Mouse (Mus musculus): ENCODE results near the gene Gabrd.
"Not testable (repeated sequence)": the region's sequence is repeated elsewhere in the genome, so short reads cannot be mapped to it uniquely, and the experiment has no call there.

Gabrd gene

DNA sequence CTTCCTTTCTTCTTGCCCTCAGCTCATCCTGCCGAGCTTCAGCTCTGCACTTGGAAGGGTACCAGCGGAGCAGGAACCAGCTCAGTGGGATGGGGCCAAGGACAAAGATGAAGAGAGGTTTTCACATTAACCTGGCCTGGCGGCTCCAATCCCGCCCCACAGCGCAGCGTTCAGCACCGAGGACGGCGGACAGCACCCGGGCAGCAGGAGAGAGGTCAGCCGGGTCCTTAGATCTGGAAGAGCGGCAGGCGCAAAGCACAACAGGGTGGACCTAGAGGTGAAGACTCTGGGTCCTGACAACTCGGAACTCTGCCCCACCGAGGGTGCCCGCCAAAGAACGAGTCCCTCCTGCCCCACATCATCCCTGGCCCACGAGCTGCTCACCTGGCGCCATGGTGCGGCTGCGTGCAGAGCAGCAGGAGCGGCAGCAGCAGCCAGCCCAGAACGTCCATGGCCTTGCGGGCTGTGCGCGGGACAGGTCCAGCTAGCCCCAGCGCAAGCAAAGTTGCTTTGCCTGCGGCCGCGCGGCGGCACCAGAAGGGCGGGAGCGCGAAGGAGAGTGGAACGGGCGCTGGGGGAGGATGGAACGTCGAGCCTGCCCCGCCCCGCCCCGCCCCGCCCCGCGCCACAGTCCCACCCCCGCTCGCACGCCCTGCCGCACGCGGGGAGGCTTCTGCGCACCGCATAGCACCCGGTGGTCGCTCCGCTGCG is at the start of gene Gabrd:
TSS of gene Gabrd (minus strand) at position 602 of the 711 bp plus-strand sequence.
- peak; percentile 62 for DNase-seq (ENCODE audit: low spot score)

- DNase-seq (ENCODE audit: low spot score): no peak
Observed at GRCm38 (mm10) chr4:155442808-155443207, 44.9 kb upstream of the Gabrd start.

DNA sequence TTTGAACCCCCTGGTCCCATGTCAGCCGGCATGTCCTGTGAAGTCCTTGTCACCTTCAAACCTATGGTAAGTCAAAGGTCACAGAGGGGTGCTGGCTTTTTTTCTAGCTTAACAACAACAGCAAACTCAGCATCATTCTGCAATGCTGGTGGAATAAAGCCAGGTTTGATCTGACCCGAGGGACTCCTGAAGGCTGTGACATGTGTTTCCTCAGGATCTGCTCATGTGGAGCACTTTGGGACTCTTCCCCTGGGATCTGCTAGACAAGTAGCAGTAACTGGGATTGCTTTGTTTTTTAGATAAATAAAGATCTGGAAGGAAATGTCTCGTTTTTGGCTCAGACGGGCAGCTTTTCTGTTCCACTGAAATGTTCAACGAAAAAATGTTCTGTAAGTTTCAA is 36.1 kb upstream of the Gabrd start:
- no peak for DNase-seq (ENCODE audit: low spot score)

GRCm38 (mm10) chr4:155432358-155432757 is 34.4 kb upstream of the Gabrd start:
- no peak for DNase-seq (ENCODE audit: low spot score)

DNA sequence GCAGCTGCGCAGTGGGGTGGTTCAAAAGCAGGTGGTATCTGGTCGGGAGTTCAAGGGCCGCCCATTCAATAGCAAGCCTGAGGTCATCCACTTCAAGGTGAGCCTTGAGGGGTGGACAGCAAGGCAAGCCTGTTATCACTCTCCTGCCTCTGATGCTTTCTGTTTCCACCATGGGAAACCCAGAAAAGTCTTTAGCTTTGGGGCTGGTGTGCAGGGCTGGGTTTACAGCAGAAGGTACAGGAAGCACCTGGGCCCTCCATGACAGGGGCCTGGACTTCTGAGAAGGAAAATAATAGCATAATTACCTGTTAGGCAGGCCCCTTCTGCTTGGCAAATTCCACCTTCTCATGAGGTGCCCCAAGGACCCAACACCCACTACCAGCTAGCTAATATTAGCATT is 31.3 kb upstream of the Gabrd start:
- no peak for DNase-seq (ENCODE audit: low spot score)

- DNase-seq (ENCODE audit: low spot score): no peak
Observed at GRCm38 (mm10) chr4:155428442-155428841, 30.5 kb upstream of the Gabrd start.

DNA sequence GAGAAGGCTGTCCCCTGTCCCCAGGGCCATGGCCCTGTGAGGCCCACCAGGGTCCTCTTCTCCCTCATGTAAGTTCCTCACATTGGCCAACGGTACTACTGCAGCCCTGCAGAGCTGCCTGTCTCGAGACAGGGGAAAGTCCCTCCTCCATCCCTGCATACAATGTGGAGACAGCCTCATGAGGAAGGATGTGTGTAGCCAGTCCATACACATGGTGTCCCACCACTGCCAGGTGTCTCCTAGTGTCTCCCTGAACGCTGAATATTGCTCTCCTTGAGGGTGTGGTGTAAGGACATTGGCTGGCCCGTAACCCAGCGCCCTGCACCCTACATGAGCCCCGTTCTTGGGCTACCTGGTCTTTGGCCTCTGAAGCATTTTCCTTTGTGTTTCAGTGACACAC is 28.4 kb upstream of the Gabrd start:
- no peak for DNase-seq (ENCODE audit: low spot score)

- no peak for DNase-seq (ENCODE audit: low spot score)
Observed at GRCm38 (mm10) chr4:155423988-155424387, 26.1 kb upstream of the Gabrd start.

DNA sequence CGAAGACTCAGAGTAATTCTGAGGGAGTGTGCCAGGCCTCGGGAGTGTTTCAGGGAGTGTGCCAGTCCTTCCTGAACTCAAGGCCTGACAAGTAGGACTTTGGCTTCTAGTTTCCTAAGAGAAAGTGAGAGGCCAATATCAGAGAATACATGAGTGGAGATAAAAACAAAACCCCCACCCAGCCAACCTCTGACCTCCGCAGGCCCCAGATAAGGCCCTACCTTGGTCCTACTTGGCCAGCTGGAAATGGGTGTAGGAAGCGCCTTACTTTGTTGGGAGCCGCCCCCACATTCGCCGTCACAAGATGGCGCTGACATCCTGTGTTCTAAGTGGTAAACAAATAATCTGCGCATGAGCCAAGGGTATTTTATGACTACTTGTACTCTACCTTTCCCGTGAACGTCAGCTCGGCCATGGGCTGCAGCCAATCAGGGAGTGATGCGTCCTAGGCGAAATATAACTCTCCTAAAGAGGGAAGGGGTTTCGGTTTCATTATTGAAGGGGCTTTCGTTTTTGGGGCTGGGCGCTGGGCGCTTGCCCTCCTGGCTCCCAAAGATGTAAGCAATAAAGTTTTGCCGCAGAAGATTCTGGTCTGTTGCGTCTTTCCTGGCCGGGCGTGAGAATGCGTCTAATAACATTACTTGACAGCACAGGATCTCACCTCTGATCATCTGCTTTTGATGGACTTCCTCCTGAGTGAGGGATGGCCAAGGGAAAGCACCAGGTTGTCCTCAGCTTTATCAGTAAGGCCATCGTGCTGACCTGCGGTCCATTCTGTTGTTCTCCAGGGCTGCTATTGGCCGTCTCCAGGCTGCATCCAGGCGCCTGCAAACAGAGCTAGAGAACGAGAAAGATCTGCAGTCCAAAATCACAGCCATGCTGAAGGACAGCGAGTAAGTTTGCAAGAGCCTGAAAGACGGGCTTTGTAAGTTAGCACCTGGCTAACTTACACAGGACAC is 23.8 kb upstream of the Gabrd start:
- DNase-seq (ENCODE audit: low spot score): not testable (repeated sequence)

GRCm38 (mm10) chr4:155420137-155420536 is 22.2 kb upstream of the Gabrd start:
- no peak for DNase-seq (ENCODE audit: low spot score)

DNA sequence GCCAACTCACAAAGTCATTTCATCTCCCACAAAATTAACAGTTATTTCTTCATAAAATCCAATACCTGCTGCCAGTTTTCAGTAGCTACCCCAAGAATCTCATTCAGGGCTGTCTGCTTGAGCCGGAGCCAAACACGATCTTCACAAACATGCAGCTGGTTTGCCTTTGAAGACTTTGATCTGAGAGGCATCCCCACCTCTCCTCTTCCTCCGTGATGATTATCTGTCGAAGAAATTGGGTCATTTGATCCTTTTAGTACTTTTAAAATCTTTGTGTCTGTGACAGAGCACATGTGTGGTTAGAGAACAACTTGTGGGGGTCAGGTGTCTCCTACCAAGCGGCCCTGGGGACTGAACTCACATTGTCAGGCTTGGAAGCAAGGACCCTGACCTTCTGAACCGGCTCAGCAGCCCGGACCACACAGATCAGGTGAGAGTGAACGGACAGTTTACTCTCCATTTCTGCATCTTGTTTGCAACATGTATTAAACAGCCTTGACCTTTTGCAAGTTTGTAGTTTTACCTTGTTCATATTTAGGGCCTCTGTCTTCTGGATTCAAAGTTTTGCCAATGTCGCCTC is 16.8 kb upstream of the Gabrd start:
- no peak for DNase-seq (ENCODE audit: low spot score)

DNA sequence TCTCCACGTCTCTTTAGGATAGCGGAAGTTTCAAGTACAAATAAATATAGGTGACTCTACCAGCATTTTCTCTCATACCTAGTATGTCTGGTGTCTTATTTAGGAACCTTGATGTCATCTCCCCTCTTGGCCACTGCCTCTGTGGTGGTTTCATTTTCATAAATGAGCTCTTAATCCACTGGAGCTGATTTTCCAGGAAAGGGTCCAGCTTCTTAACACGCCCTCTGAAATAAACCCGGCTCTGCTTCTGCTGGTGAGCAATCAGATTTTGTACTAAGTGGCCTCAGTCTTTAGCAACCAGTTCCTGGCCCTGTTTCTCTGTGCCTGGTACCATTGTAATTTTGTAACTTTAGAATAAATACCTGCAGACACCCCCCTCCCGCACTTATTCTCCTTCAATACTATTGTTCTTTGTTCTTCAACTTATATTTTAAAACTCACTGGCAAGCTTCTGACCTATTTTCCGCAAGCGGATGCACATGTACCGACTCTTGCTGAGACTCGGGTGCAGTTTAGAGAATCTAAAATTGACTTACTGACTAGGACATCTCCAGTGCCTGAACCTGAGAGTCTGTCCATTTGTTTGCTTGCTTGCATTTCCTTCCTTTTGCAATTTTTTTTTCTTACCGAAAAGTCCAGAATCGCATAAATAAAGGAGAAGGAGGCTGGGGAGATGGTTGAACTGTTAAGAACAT is 15.9 kb upstream of the Gabrd start:
- DNase-seq (ENCODE audit: low spot score): no peak

- DNase-seq (ENCODE audit: low spot score): no peak
Observed at GRCm38 (mm10) chr4:155412124-155412523, 14.2 kb upstream of the Gabrd start.

- DNase-seq (ENCODE audit: low spot score): peak; percentile 61
Observed at GRCm38 (mm10) chr4:155409058-155409776, 11.3 kb upstream of the Gabrd start, which contains the start of gene Cfap74. Gene Cfap74 (plus strand): TSS chr4:155409190.

- DNase-seq (ENCODE audit: low spot score): no peak
Observed at GRCm38 (mm10) chr4:155408695-155409057, 10.8 kb upstream of the Gabrd start.

DNA sequence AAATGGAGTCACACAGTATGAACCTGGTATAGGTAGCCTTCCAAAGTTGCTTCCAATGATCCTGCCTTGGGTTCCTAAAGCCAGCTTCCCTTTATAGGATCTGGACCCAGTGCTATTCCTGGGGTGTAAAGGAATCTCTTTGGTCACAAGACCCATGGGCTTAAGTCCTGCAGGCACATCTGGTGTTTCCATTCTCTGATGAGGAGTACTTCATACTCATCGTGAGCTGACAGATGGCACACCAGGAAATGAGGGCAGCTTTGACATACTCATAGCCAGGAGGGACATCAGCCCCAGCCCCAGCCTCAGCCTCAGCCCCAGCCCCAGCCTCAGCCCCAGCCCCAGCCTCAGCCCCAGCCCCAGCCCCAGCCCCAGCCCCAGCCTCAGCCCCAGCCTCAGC is 4.6 kb upstream of the Gabrd start:
- DNase-seq (ENCODE audit: low spot score): no peak

- no peak for DNase-seq (ENCODE audit: low spot score)
Observed at GRCm38 (mm10) chr4:155401121-155401520, 3.2 kb upstream of the Gabrd start.

DNA sequence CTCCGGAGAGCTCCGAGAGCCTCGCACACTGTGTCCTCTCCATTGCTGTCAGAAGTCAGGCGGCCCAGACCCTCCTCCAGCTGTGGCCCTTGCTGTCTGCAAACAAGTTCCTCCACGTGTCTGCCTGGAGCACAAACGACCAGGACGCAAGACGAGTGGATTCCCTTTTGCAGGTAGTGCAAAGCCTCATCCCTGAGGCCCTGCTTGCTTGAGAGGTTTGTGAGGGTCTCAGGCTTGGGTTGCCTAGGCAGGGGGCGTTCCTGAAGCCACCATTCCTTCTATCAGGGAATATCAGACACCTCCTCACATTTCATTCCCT is 269 bp upstream of the Gabrd start:
- DNase-seq (ENCODE audit: low spot score): no peak

DNA sequence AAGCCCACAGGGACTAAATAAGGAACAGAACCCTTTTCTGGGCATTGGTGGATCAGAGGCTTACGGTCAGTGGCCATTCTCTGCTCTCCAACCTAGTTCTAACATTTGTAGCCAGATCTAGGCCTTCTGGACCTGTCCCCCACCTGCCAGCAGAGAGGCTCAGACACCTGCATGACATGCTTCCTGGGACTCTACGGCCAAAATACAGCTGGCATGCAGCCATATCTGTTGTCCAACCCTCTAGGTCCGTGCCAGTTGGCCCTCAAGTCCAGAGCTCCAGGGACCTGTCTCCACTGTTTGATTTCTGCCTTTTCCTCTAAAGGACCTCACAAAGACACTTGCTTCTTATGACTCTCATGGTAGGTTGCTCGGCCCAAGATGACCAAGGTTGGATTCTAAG is 1.2 kb downstream of the Gabrd start:
- no peak for DNase-seq (ENCODE audit: low spot score)

- no peak for DNase-seq (ENCODE audit: low spot score)
Observed at GRCm38 (mm10) chr4:155395471-155395870, 2.4 kb downstream of the Gabrd start.

- DNase-seq (ENCODE audit: low spot score): no peak
Observed at GRCm38 (mm10) chr4:155387166-155387565, 10.7 kb downstream of the Gabrd start.

GRCm38 (mm10) chr4:155383326-155383725 is 14.6 kb downstream of the Gabrd start:
- DNase-seq (ENCODE audit: low spot score): no peak
